Mouse (Mus musculus): Measurements from ENCODE around the gene Nacad.

- TF ChIP-seq CTCF (IDR thresholded peaks at IDR 0.05; ENCODE audit: low read depth) (peak; percentile 91), EP300 (IDR thresholded peaks at IDR 0.05; ENCODE audit: low read depth) (no peak)
Measured at GRCm38 (mm10) chr11:6654903-6655302, 49.0 kb upstream of the Nacad start.

All from liver, postnatal 0 days (tissue).